Comparison of ENCODE assay signal across 14 mouse cellular contexts in genomic region chr2:122264690-122265089, GRCm38 (mm10). TPM values are rescaled to one million over a fixed set of nuclear protein-coding genes. Genes with fewer than 3 reads are reported as not detected.
DNase-seq lines count a peak whose midpoint lies in the region; ATAC-seq and TF ChIP-seq lines count a peak whose summit lies in the region.
"Had no signal": no experiment of that assay in that cellular context is flagged by ENCODE, and none has a peak within 500 bp of the region (broad histone marks: within the 10 kb centered on the region; RNA-seq: fewer than 3 reads in every experiment).

No protein-coding gene starts in this region.

- H3K9me3 ChIP-seq in embryonic facial prominence, embryonic 10.5 days: no peaks in the 10 kb centered on the region
- no peaks in the 10 kb centered on the region for H3K9me3 ChIP-seq in hindbrain, embryonic 11.5 days (ENCODE audit: control insufficient read depth, low read length)
- H3K9me3 ChIP-seq in midbrain, embryonic 13.5 days: no peaks in the 10 kb centered on the region
- H3K9me3 ChIP-seq: heart, embryonic 12.5 days; lung, embryonic 15.5 days had no signal

- H3K4me2 ChIP-seq in hindbrain, embryonic 11.5 days (replicated peaks; ENCODE audit: low read depth, low read length): no peak overlapping the region
- H3K4me2 ChIP-seq in midbrain, embryonic 13.5 days (replicated peaks): peak overlapping the region; percentile 13; the same call in 1 of the 2 replicates
- H3K4me2 ChIP-seq: heart, embryonic 12.5 days; lung, embryonic 15.5 days had no signal

- H3K27ac ChIP-seq in embryonic facial prominence, embryonic 10.5 days (replicated peaks): no peak overlapping the region
- H3K27ac ChIP-seq in hindbrain, embryonic 11.5 days (ENCODE audit: low read depth, low read length): no peak overlapping the region
- peak overlapping the region; percentile 53 for H3K27ac ChIP-seq in midbrain, embryonic 13.5 days
- no peak overlapping the region for H3K27ac ChIP-seq in gastrocnemius, adult 2 months
- H3K27ac ChIP-seq: lung, embryonic 15.5 days had no signal

- no peaks in the 10 kb centered on the region for H3K27me3 ChIP-seq in embryonic facial prominence, embryonic 10.5 days (replicated peaks; ENCODE audit: low read depth, poor library complexity, severe bottlenecking)
- H3K27me3 ChIP-seq in hindbrain, embryonic 11.5 days (ENCODE audit: control insufficient read depth, insufficient read depth, low read length): no peaks in the 10 kb centered on the region
- no peaks in the 10 kb centered on the region for H3K27me3 ChIP-seq in midbrain, embryonic 13.5 days
- H3K27me3 ChIP-seq: heart, embryonic 12.5 days; lung, embryonic 15.5 days had no signal

- TF ChIP-seq CTCF in gastrocnemius, adult 2 months (IDR thresholded peaks at IDR 0.05): no peak

- no peak overlapping the region for H3K4me3 ChIP-seq in embryonic facial prominence, embryonic 10.5 days
- H3K4me3 ChIP-seq in hindbrain, embryonic 11.5 days (ENCODE audit: low read depth, low read length): no peak overlapping the region
- no peak overlapping the region for H3K4me3 ChIP-seq in midbrain, embryonic 13.5 days (replicated peaks)
- H3K4me3 ChIP-seq in gastrocnemius, adult 2 months: no peak overlapping the region
- H3K4me3 ChIP-seq: heart, embryonic 12.5 days; lung, embryonic 15.5 days had no signal

- no peaks in the 10 kb centered on the region; the same call in 1 of the 2 replicates for H3K36me3 ChIP-seq in embryonic facial prominence, embryonic 10.5 days (replicated peaks)
- no peaks in the 10 kb centered on the region for H3K36me3 ChIP-seq in hindbrain, embryonic 11.5 days (ENCODE audit: control insufficient read depth, insufficient read depth, low read length)
- no peaks in the 10 kb centered on the region for H3K36me3 ChIP-seq in midbrain, embryonic 13.5 days
- H3K36me3 ChIP-seq: lung, embryonic 15.5 days had no signal

- peaks cover 9% of the 10 kb centered on the region for H3K4me1 ChIP-seq in embryonic facial prominence, embryonic 10.5 days
- no peaks in the 10 kb centered on the region for H3K4me1 ChIP-seq in hindbrain, embryonic 11.5 days (replicated peaks; ENCODE audit: control insufficient read depth, insufficient read depth, low read length)
- peaks cover 19% of the 10 kb centered on the region for H3K4me1 ChIP-seq in midbrain, embryonic 13.5 days (replicated peaks)
- H3K4me1 ChIP-seq: heart, embryonic 12.5 days; lung, embryonic 15.5 days had no signal

- 63% methylated on average over 3 of the region's 3 CpGs for WGBS in embryonic facial prominence, embryonic 10.5 days
- whole genome bisulfite sequencing in hindbrain, embryonic 11.5 days: 75% methylated on average over 3 of the region's 3 CpGs
- 19% methylated on average over 3 of the region's 3 CpGs for WGBS in midbrain, embryonic 13.5 days

- intact Hi-C loops in gastrocnemius, adult 2 months (cut with DNase I): no loop called here

- ATAC-seq in hindbrain, embryonic 11.5 days (ENCODE audit: low FRiP score): peak; percentile 54; the same call in 1 of the 2 replicates
- ATAC-seq in midbrain, embryonic 13.5 days: peak; percentile 76
- ATAC-seq: intestine, postnatal 0 days had no signal

- DNase-seq in brain, adult 2 months (ENCODE audit: low read depth, low spot score): peak; percentile 42
- DNase-seq in embryonic facial prominence, embryonic 10.5 days (ENCODE audit: low spot score): peak; percentile 13
- DNase-seq in hindbrain, embryonic 11.5 days (ENCODE audit: low spot score): peak; percentile 51
- DNase-seq in heart, adult 11 months: no peak
- no peak for DNase-seq in gastrocnemius, adult 2 months
- DNase-seq in lung, adult 18-20 months: no peak
- no peak for DNase-seq in ovary, postnatal 10 days (ENCODE audit: low spot score)
- DNase-seq: left cerebral cortex, postnatal 4 days had no signal

- H3K9ac ChIP-seq in hindbrain, embryonic 11.5 days (ENCODE audit: low read depth, low read length): no peak overlapping the region
- H3K9ac ChIP-seq in midbrain, embryonic 13.5 days (replicated peaks): no peak overlapping the region
- H3K9ac ChIP-seq: heart, embryonic 12.5 days; lung, embryonic 15.5 days had no signal

RNA-seq across cellular contexts. Expression of gene Sord, which starts 30.1 kb away (rescaled TPM):
- polyA plus RNA-seq in embryonic facial prominence, embryonic 10.5 days (2016; fragmentation: Nextera tagmentation; extraction: Ambion mirVana): 23.5 and 23.8 TPM in 2 replicates
- polyA plus RNA-seq in hindbrain, embryonic 11.5 days (2014; fragmentation: Nextera tagmentation; extraction: Ambion mirVana): 27.1 and 30.2 TPM in 2 replicates
- 18.2 and 20.0 TPM in 2 replicates for polyA plus RNA-seq in midbrain, embryonic 13.5 days (2015; fragmentation: Nextera tagmentation; extraction: Ambion mirVana)
- total RNA-seq in gastrocnemius, adult 2 months (2021): 10 to 100 TPM; 50.5 to 71.2 TPM

RNA-seq across cellular contexts. Expression of gene Duox2, which starts 33.6 kb away (rescaled TPM):
- not detected in 2 replicates for polyA plus RNA-seq in embryonic facial prominence, embryonic 10.5 days (2016; fragmentation: Nextera tagmentation; extraction: Ambion mirVana)
- not detected in 2 replicates for polyA plus RNA-seq in hindbrain, embryonic 11.5 days (2014; fragmentation: Nextera tagmentation; extraction: Ambion mirVana)
- 0.04 TPM in 1 of 2 replicates, not detected in the other for polyA plus RNA-seq in midbrain, embryonic 13.5 days (2015; fragmentation: Nextera tagmentation; extraction: Ambion mirVana)
- total RNA-seq in gastrocnemius, adult 2 months (2021): under 1 TPM; 0.06 to 0.13 TPM
- total RNA-seq: common myeloid progenitor, adult 5-6 weeks had no signal

RNA-seq across cellular contexts. Expression of gene Duoxa2, which starts 34.0 kb away (rescaled TPM):
- 0.09 TPM in 1 of 2 replicates, not detected in the other for polyA plus RNA-seq in embryonic facial prominence, embryonic 10.5 days (2016; fragmentation: Nextera tagmentation; extraction: Ambion mirVana)
- polyA plus RNA-seq in hindbrain, embryonic 11.5 days (2014; fragmentation: Nextera tagmentation; extraction: Ambion mirVana): not detected in 2 replicates
- polyA plus RNA-seq in midbrain, embryonic 13.5 days (2015; fragmentation: Nextera tagmentation; extraction: Ambion mirVana): not detected in 2 replicates
- total RNA-seq in gastrocnemius, adult 2 months (2021): not detected
- total RNA-seq: common myeloid progenitor, adult 5-6 weeks; layer of hippocampus, adult 8-10 months had no signal
- polyA plus RNA-seq: heart, embryonic 12.5 days; lung, embryonic 15.5 days had no signal

RNA-seq across cellular contexts. Expression of gene Duoxa1, which starts 48.8 kb away (rescaled TPM):
- 0.27 TPM in 1 of 2 replicates, not detected in the other for polyA plus RNA-seq in embryonic facial prominence, embryonic 10.5 days (2016; fragmentation: Nextera tagmentation; extraction: Ambion mirVana)
- polyA plus RNA-seq in hindbrain, embryonic 11.5 days (2014; fragmentation: Nextera tagmentation; extraction: Ambion mirVana): 0.07 TPM in 1 of 2 replicates, not detected in the other
- 0.20 and 0.39 TPM in 2 replicates for polyA plus RNA-seq in midbrain, embryonic 13.5 days (2015; fragmentation: Nextera tagmentation; extraction: Ambion mirVana)
- total RNA-seq in gastrocnemius, adult 2 months (2021): under 1 TPM; 0.28 to 0.95 TPM
- total RNA-seq: layer of hippocampus, adult 8-10 months had no signal
- polyA plus RNA-seq: heart, embryonic 12.5 days; intestine, postnatal 0 days had no signal

RNA-seq across cellular contexts. Expression of gene Duox1, which starts 50.8 kb away (rescaled TPM):
- 0.07 TPM in 1 of 2 replicates, not detected in the other for polyA plus RNA-seq in embryonic facial prominence, embryonic 10.5 days (2016; fragmentation: Nextera tagmentation; extraction: Ambion mirVana)
- 0.12 TPM in 1 of 2 replicates, not detected in the other for polyA plus RNA-seq in hindbrain, embryonic 11.5 days (2014; fragmentation: Nextera tagmentation; extraction: Ambion mirVana)
- polyA plus RNA-seq in midbrain, embryonic 13.5 days (2015; fragmentation: Nextera tagmentation; extraction: Ambion mirVana): 0.13 and 0.15 TPM in 2 replicates
- total RNA-seq in gastrocnemius, adult 2 months (2021): under 1 TPM; 0.43 to 0.73 TPM
- total RNA-seq: common myeloid progenitor, adult 5-6 weeks; layer of hippocampus, adult 8-10 months had no signal
- polyA plus RNA-seq: intestine, postnatal 0 days had no signal

Comparison
In these comparisons a context has a peak if more than half of its experiments do, and no peak if none do; other contexts are left out.
1. DNase-seq: peak in brain, adult 2 months (single experiment), embryonic facial prominence, embryonic 10.5 days (single experiment) and hindbrain, embryonic 11.5 days (single experiment); none in heart, adult 11 months (single experiment), gastrocnemius, adult 2 months (single experiment), lung, adult 18-20 months (0 of 2) and ovary, postnatal 10 days (single experiment).